Mouse (Mus musculus): ENCODE data around the gene Rtcb.
A peak's percentile ranks its signal among the peaks of the same experiment; 100 is the strongest.

GRCm38 (mm10) chr10:85968157-85968634 lies 10.6 kb upstream of the Rtcb start:
- TF ChIP-seq CTCF (IDR thresholded peaks at IDR 0.05; ENCODE audit: borderline replicate concordance, extremely low read depth, insufficient read depth, insufficient read length): peak; percentile 90
- no peak for TF ChIP-seq POLR2A (IDR thresholded peaks at IDR 0.05; ENCODE audit: borderline replicate concordance, extremely low read depth, insufficient read depth, insufficient read length, poor library complexity, severe bottlenecking)

Data from brain, embryonic 14.5 days (tissue).